Mouse (Mus musculus) brain, embryonic 14.5 days (tissue): Measurements from ENCODE around the gene Camsap3.

ENCODE experiments used
- CTCF ChIP-seq: fragments of 200-500 bp; IDR thresholded peaks from 2 replicates; pipeline ENCODE4 v1.5.1; 2012; ENCODE audit warnings: inconsistent platforms, mild to moderate bottlenecking, moderate library complexity, borderline replicate concordance; ENCODE audit not compliant: insufficient read depth, insufficient read length; ENCODE audit errors: extremely low read depth
- POLR2A ChIP-seq: fragments of 200-500 bp; IDR thresholded peaks from 2 replicates; pipeline ENCODE4 v1.6.1; 2012; ENCODE audit warnings: mild to moderate bottlenecking, inconsistent platforms, borderline replicate concordance; ENCODE audit not compliant: poor library complexity, insufficient read depth, insufficient read length, severe bottlenecking; ENCODE audit errors: extremely low read depth

DNA sequence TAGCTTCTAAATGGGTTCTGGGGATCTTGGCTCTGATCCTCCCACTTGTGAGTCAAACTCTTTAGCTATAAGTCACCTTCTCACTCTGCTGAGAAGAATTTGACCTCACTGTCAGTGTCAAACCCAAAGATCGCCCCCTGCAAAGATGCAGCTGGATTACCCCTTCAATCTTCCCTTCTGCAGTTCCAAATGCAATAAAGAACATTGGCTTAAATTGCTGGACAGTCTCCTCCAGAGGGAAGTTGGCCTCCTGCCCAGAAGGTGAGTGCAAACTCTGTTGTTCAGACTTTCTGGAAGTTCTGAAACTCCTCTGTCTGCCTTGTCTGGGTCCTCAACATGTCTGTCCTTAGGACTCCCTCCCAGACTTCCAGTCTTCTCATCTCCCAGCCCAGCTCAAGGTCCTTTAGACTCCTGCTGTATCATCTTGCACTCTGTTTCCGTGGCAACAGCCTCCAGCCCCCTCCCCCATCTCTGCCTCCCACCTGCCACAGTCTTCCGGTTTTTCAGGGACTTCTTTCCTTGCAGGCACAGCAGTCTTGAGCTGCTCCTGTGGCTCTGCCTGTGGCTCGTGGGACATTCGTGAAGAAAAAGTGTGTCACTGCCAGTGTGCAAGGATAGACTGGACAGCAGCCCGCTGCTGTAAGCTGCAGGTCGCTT, 69.8 kb downstream of the Camsap3 start:
- TF ChIP-seq CTCF (no peak), POLR2A (no peak)
